Mouse (Mus musculus): ENCODE results near the gene Gtdc1.

GRCm38 (mm10) chr2:44571156-44571555, 356.3 kb downstream of the Gtdc1 start:
- TF ChIP-seq CTCF (IDR thresholded peaks at IDR 0.05) (no peak), POLR2A (IDR thresholded peaks at IDR 0.05; ENCODE audit: insufficient read depth, low read depth, low read length) (no peak)
